Mouse (Mus musculus): ENCODE measurements around the gene Cap1.
A peak's percentile ranks its signal among the peaks of the same experiment; 100 is the strongest.

Gene Cap1

GRCm38 (mm10) chr4:122886579-122887254, 861 bp upstream of the Cap1 start:
- no peak for DNase-seq

DNA sequence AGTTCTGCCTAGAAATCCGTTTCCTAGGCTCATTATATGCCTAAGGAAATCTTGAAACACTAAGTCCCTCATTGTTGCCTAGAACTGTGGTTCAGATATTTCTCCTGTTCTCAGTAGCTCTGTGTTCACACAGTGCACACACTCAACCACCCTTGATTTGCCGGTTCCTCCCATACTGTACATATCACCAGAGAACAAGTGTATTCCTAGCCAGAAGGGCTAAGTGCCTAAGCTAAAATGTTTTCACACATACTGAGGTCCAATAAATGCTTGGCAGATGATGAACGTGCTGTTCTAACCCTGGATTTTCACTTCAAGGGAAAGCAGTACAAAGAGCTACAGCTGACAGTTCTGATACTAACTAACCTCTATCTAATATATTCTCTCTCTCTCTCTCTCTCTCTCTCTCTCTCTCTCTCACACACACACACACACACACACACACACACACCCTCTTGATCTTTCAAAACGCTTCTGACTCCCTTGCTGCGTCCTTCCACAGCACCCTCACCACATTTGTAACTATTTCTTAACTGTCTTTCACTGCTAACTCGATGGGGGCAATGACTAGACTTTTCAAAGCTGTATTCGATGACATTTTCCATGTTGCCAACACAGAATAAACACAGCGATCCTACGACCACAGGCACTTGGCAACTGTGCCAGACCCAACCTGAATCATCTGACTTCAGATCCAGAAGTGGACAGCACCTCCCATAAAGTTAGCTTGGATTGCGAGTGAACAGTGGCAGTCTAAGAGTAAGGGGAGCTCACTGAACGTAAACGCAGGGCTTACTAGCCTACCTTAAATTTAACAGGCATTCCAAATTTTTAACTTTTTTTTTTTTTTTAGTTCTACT, 1.1 kb downstream of the Cap1 start:
- DNase-seq = peak; percentile 73

GRCm38 (mm10) chr4:122884051-122884450, 1.8 kb downstream of the Cap1 start:
- DNase-seq = no peak

- peak; percentile 35 for DNase-seq
Observed at GRCm38 (mm10) chr4:122883294-122883693, 2.6 kb downstream of the Cap1 start.

DNA sequence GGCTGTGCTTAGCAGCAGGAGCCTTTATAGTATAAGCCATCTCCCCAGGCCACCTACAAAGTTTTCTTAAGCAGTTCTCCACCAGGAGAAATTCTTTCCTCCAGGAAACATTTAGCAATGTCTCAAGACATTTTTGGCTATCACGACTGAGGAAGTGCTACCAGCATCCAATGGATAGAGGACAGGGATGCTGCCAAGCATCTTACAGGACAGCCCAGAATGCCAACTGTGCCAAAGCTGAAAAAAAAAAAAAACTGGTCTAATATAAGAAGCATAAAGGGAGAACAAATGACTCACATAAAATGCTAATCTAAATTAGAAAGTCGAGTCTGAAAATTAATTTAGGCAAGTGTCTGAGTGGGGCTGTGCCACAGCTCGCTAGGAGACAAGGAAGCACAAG, 3.3 kb downstream of the Cap1 start:
- DNase-seq = no peak

DNA sequence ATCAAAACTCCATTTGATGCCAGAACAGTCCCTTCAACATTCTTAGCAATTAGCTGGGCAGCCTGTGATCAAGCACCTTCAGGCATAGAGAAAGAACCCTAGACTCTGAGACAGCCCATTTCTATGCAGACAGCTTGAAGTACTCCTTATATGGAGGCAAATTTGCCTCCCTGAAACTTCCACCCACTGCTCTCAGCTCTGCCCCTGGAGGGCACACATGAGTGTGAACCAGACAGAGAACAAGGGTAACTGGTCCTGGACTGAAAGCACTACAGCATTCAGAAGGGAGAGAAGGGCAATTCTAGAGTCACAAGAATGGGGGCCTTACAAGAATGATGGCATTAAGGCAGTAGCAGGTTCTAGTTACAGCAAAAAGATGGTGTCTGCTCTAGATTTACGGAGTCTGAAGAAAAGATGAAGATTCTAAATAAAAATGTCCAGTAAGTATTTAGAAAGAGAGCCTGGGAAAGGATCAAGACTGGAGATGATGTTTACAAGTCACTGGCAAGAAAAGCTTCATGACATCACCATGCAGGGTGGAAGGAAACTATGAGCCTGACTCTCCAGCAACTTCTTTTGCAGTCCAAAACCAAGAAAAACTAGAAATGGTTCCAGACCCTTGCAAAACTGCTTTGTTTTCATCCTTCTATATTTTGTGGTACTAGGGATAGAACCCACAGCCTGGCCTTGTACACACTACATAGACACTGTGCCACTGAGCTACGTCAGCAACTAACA, 7.4 kb downstream of the Cap1 start:
- no peak for DNase-seq

- DNase-seq = no peak
Observed at GRCm38 (mm10) chr4:122873512-122873911, 12.3 kb downstream of the Cap1 start.

DNA sequence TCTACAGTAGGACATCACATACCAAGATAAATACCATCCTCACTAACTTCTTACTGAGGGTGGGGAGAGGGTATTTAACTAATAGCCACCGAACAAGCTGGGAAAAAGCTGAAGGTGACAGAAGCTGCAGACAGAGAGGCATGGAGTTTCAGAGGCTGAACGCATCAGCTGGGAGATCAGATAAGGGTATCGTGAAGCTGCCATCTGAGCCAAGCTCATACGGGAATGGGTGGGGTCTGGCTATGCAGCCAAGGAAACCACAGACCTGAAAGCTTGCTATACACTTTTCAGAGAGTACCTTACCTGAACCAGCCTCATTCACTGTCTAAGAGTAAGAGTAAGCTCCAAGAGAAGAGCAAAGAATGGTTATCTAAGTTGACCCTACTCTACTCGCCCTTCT, 12.9 kb downstream of the Cap1 start:
- no peak for DNase-seq

- no peak for DNase-seq
Observed at GRCm38 (mm10) chr4:122871989-122872388, 13.9 kb downstream of the Cap1 start.

GRCm38 (mm10) chr4:122871269-122871668, 14.6 kb downstream of the Cap1 start:
- DNase-seq = no peak

- DNase-seq = no peak
Observed at GRCm38 (mm10) chr4:122870741-122871140, 15.1 kb downstream of the Cap1 start.

DNA sequence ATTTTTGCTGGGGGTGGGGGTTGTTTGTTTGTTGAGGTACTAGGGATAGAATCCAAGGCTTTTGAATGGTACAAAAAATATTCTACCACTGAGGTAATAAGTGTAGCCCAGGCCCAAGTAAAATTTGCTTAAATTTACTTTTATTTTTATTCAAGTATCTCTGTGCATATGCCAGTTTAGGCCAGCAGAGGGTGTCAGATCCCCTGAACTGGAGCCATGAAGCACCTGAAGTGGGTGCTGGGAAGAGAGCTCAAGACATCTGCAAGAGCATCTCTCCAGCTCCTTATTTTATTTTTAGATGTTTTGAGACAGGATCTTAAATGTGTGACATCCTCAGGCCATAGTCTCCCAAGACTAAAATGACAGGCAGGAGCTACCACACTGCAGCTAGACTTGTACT, 15.8 kb downstream of the Cap1 start:
- DNase-seq = peak; percentile 46

GRCm38 (mm10) chr4:122868041-122868440, 17.8 kb downstream of the Cap1 start:
- no peak for DNase-seq

DNA sequence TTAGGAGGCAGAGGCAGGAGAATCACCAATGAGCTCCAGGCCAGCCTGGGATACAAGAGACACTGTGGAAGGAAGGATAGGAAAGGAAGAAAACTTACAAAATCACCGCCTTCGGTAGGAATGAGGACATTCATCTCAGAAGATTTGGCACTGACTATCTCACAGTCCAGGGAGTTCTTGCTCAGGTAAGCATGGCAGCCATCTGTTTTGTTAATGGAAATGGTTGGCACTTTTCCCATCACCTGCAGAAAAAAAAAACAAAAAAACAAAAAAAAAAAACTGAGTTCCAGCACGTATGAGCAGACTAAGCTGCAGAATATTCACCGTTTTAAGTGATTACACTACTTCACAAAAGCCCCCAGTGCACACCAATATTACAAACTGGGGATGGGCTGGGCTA, 24.0 kb downstream of the Cap1 start:
- peak; percentile 52 for DNase-seq

- DNase-seq = no peak
Observed at GRCm38 (mm10) chr4:122859096-122859674, 26.7 kb downstream of the Cap1 start.

GRCm38 (mm10) chr4:122857909-122858308, 27.9 kb downstream of the Cap1 start:
- DNase-seq = no peak

DNA sequence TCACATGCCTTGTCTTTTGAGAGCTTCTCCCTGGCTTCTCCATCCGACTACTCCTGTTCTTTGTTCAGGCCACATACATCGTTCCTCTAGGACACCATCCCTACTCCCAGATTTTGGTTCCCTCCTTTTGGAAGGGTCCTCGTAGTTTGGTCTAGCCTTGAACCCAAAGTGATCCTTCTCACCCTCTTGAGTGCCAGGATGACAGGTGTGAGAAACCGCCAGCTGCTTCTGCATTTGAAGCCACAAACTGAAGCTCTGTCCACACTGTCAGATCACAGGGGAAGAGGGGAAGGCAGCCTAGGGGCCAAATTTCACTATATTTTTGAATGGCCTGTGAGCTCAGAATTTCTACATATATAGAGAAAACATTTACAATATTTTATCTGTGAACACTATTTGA, 31.1 kb downstream of the Cap1 start:
- DNase-seq = no peak

GRCm38 (mm10) chr4:122853691-122854090, 32.2 kb downstream of the Cap1 start:
- no peak for DNase-seq

GRCm38 (mm10) chr4:122851535-122851934, 34.3 kb downstream of the Cap1 start:
- DNase-seq = no peak

GRCm38 (mm10) chr4:122848150-122848621, 37.7 kb downstream of the Cap1 start:
- no peak for DNase-seq

DNA sequence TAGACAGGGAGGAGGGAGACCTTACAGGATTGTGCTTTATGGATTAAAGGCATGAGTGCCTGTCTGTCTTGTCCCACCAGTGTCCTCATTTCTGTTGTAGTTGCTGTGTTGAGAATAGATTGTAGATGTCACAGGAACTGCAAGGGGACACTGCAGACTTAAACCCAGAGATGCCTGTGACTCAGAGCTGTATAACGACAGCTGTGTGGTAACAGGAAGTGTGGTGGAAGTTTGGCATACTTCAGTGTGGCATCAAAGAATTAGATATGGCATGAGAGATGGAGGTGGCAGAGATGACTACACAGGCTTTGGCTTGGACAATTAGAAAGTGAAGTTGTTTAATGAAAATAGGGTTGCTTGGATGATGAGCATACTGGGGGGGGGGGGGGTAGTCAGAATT, 47.4 kb downstream of the Cap1 start:
- no peak for DNase-seq

DNA sequence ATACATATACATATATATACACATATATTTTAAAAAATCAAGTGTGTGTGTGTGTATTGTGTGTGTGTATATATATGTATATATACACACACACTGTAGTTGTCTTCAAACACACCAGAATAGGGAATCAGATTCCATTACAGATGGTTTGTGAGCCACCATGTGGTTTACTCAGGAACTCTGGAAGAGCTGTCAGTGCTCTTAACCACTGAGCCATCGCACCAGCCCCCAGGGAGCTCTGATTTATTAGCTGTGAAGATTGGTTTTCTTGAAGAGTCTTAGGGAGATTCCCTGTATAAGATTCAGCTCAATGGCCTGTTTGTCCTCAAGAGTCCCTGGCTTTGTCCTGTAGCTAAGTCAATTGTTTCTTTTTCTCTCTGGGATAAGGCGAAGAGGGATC, 47.9 kb downstream of the Cap1 start:
- DNase-seq = peak; percentile 3

GRCm38 (mm10) chr4:122837180-122837730, 48.6 kb downstream of the Cap1 start:
- DNase-seq = peak; percentile 12
